Mouse (Mus musculus) thymus, adult 2 months (tissue): Measurements from ENCODE around the gene Mapkapk2.

Source experiments
- CTCF ChIP-seq: fragments of 200-500 bp; IDR thresholded peaks from 2 replicates; pipeline ENCODE4 v1.5.1; 2012; ENCODE audit warnings: mild to moderate bottlenecking, control low read depth, low read length, moderate library complexity, borderline replicate concordance; ENCODE audit not compliant: control insufficient read depth, poor library complexity, insufficient read depth; ENCODE audit errors: extremely low read depth
- POLR2A ChIP-seq: fragments of 200-500 bp; IDR thresholded peaks from 2 replicates; pipeline ENCODE4 v1.6.1; 2012; ENCODE audit warnings: mild to moderate bottlenecking, low read length, control low read depth, moderate library complexity; ENCODE audit not compliant: control insufficient read depth, poor library complexity, insufficient read depth; ENCODE audit errors: extremely low read depth

DNA sequence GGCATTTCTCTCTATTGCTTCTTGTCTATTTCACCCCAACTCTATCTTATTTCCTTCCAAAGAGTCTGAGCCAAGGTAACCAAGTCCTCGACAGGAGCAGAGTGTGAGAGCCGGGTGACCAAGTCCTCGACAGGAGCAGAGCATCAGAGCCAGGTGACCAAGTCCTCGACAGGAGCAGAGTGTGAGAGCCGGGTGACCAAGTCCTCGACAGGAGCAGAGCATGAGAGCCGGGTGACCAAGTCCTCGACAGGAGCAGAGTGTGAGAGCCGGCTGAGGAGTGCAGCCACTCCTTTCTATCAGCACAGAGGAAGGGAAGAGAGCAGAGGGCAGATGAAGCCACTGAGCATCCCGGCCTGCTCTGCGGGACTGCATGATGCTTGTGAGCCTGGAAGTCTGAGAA is 9.1 kb downstream of the Mapkapk2 start:
- TF ChIP-seq CTCF (no peak), POLR2A (no peak)
